Mouse (Mus musculus) ES-E14 (cell line): ENCODE measurements around the gene Gm49601.

Source experiments
- HCFC1 ChIP-seq: IDR thresholded peaks from 2 replicates; pipeline ENCODE4 v1.6.1; 2012; ENCODE audit warnings: low read length, inconsistent platforms, borderline replicate concordance; ENCODE audit not compliant: insufficient read depth
- MAFK ChIP-seq: IDR thresholded peaks from 2 replicates; pipeline ENCODE4 v1.6.1; 2014; ENCODE audit warnings: mild to moderate bottlenecking, low read depth, low read length, inconsistent platforms; ENCODE audit not compliant: insufficient read depth
- ZC3H11A ChIP-seq: IDR thresholded peaks from 2 replicates; pipeline ENCODE4 v1.6.1; 2012; ENCODE audit warnings: low read depth, mild to moderate bottlenecking, inconsistent platforms, low read length, borderline replicate concordance
- ZNF384 ChIP-seq: IDR thresholded peaks from 2 replicates; pipeline ENCODE4 v1.6.1; 2012; ENCODE audit warnings: low read depth, low read length, inconsistent platforms

GRCm38 (mm10) chr16:18620601-18621361, 5.4 kb downstream of the Gm49601 start:
- no peak for TF ChIP-seq ZNF384
- TF ChIP-seq ZC3H11A = no peak
- no peak for TF ChIP-seq MAFK
- TF ChIP-seq HCFC1 = no peak
